Mouse (Mus musculus) midbrain, embryonic 11.5 days (tissue): ENCODE results near the gene Tmem104. TPM values are rescaled to one million over a fixed set of nuclear protein-coding genes. Genes with fewer than 3 reads are reported as not detected.
A peak's percentile ranks its signal among the peaks of the same experiment; 100 is the strongest.

Source experiments
- ATAC-seq: fragments of 200-750 bp; cut with Nextera tagmentation; 2 replicates; pipeline ENCODE4 v1.8.0; 2017; ENCODE audit warnings: moderate TSS enrichment, moderate library complexity; ENCODE audit not compliant: low FRiP score
- DNase-seq: peaks from one replicate; pipeline ENCODE4 v3.0.0; 2015; ENCODE audit warnings: low spot score; ENCODE audit errors: missing footprints
- H3K27ac ChIP-seq: fragments of 300-500 bp; sonication (generic); 2 replicates; pipeline ENCODE4 v1.5.1; 2014; ENCODE audit warnings: low read depth, low read length
- H3K27me3 ChIP-seq: fragments of 300-500 bp; sonication (generic); 2 replicates; pipeline ENCODE4 v1.6.1; 2014; ENCODE audit warnings: mild to moderate bottlenecking, low read length, moderate library complexity, mixed read lengths; ENCODE audit not compliant: control insufficient read depth, insufficient read depth
- H3K36me3 ChIP-seq: fragments of 300-500 bp; sonication (generic); 2 replicates; pipeline ENCODE4 v1.6.1; 2014; ENCODE audit warnings: mild to moderate bottlenecking, low read length, moderate library complexity, mixed read lengths; ENCODE audit not compliant: control insufficient read depth, insufficient read depth
- H3K4me1 ChIP-seq: fragments of 300-500 bp; sonication (generic); 2 replicates; pipeline ENCODE4 v1.6.1; 2014; ENCODE audit warnings: low read length; ENCODE audit not compliant: control insufficient read depth, insufficient read depth
- H3K4me2 ChIP-seq: fragments of 300-500 bp; sonication (generic); 2 replicates; pipeline ENCODE4 v1.6.1; 2014; ENCODE audit warnings: mild to moderate bottlenecking, moderate library complexity
- H3K4me3 ChIP-seq: fragments of 300-500 bp; sonication (generic); 2 replicates; pipeline ENCODE4 v1.5.1; 2014; ENCODE audit warnings: low read depth, low read length
- H3K9ac ChIP-seq: fragments of 300-500 bp; sonication (generic); 2 replicates; pipeline ENCODE4 v1.6.1; 2014; ENCODE audit warnings: low read length
- H3K9me3 ChIP-seq: fragments of 300-500 bp; sonication (generic); 2 replicates; pipeline ENCODE4 v1.6.1; 2016; ENCODE audit warnings: low read length; ENCODE audit not compliant: control insufficient read depth
- WGBS: fragments of 180-500 bp; shearing (Covaris S2); extraction: QIAGEN DNeasy Blood & Tissue Kit; methylation state at CpG from one replicate; pipeline ENCODE4 v1.1.7; 2014; 5-methylcytosine and 5-hydroxymethylcytosine counted together
- polyA plus RNA-seq: library from polyadenylated mRNA; unstranded; fragments of >200 nt; fragmentation: Nextera tagmentation; extraction: Ambion mirVana; gene quantifications from 2 replicates; pipeline ENCODE4 v1.2.1, GENCODE M21; 2014

Tmem104 gene
- polyA plus RNA-seq, 1 experiment from 2014 or later: 9.2 TPM

GRCm38 (mm10) chr11:115241402-115241801, 54.1 kb downstream of the Tmem104 start:
- ATAC-seq (no peak), DNase-seq (no peak)
- Histone ChIP-seq H3K36me3 (no peaks in the 10 kb centered on the region), H3K27ac (no peak overlapping the region), H3K4me1 (peaks cover 3% of the 10 kb centered on the region), H3K9ac (no peak overlapping the region), H3K9me3 (no peaks in the 10 kb centered on the region), H3K4me3 (no peak overlapping the region), H3K4me2 (no peak overlapping the region), H3K27me3 (no peaks in the 10 kb centered on the region; the same call in 1 of the 2 replicates)
- WGBS: 85% methylated on average over 11 of the region's 11 CpGs

GRCm38 (mm10) chr11:115242746-115243145, 55.5 kb downstream of the Tmem104 start:
- ATAC-seq (no peak), DNase-seq (no peak)
- Histone ChIP-seq H3K4me3 (no peak overlapping the region), H3K9ac (no peak overlapping the region), H3K4me2 (no peak overlapping the region), H3K27ac (no peak overlapping the region), H3K27me3 (peaks cover 4% of the 10 kb centered on the region; the same call in 1 of the 2 replicates), H3K36me3 (no peaks in the 10 kb centered on the region), H3K9me3 (no peaks in the 10 kb centered on the region), H3K4me1 (peaks cover 5% of the 10 kb centered on the region)
- WGBS: 82% methylated on average over 3 of the region's 3 CpGs

DNA sequence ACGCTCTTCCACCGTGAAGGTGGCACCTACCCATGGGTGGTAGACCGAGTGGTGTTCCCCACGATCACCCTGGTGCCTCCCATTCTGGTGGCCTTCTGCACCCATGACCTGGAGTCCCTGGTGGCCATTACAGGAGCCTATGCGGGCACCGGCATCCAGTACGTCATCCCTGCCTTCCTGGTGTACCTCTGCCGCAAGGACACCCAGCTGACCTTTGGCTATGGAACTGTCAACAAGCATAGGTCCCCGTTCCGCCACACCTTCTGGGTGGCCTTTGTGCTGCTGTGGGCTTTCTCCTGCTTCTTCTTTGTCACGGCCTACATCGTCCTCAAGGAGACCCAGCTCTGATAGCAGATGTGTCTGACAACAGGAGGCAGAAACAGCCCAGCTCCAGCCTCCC, 56.5 kb downstream of the Tmem104 start:
- Histone ChIP-seq H3K27ac (no peak overlapping the region), H3K27me3 (peaks cover 11% of the 10 kb centered on the region), H3K36me3 (no peaks in the 10 kb centered on the region), H3K9me3 (no peaks in the 10 kb centered on the region), H3K4me3 (no peak overlapping the region), H3K9ac (no peak overlapping the region), H3K4me2 (no peak overlapping the region), H3K4me1 (peaks cover 7% of the 10 kb centered on the region)
- DNase-seq: no peak
- WGBS: 88% methylated on average over 12 of the region's 12 CpGs
- ATAC-seq: no peak

DNA sequence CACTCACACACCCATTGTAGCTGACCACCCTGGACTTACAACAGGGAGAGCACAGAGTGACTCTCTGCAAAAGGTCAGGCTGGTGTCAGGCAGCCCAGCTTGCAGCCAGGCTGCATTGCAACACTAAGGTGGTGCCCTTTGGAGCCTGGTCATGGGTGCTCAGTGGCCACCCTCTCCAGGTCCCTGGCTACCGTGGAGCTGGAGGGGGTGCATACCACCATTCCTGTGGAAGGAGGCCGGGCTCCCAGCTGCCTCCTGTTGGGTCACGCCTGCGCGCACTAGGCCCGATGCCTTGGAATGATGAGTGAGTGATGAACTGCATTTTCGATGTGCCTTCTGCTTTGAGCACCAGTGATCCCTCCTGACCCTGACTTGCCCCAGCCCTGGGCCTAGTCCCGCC, 57.6 kb downstream of the Tmem104 start:
- Histone ChIP-seq H3K4me1 (peaks cover 9% of the 10 kb centered on the region), H3K4me3 (no peak overlapping the region), H3K27me3 (peaks cover 22% of the 10 kb centered on the region), H3K36me3 (no peaks in the 10 kb centered on the region), H3K4me2 (no peak overlapping the region), H3K9me3 (no peaks in the 10 kb centered on the region), H3K27ac (no peak overlapping the region), H3K9ac (no peak overlapping the region)
- ATAC-seq (no peak), DNase-seq (no peak)
- 88% methylated on average over 8 of the region's 8 CpGs for WGBS

DNA sequence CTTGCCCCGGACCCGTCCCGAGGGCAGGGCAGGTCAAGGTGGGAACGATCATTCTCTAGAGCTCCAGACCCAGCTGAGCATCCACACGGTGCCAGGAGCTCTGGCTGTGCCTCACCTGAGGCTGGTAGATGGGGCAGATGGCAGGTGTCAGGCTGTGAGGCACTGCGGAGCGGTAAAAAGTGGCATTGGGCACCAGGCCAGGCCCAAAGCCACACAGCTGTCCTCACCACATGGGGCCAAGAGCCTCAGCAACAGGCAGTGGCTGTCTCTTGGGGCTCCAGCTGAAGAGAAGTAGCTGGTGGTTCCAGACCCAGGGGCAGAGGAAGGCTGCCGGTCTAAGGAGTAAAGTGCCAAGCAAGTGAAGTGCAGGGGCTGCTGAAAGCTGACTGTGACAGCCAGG, 59.1 kb downstream of the Tmem104 start:
- H3K27me3 ChIP-seq: peaks cover 37% of the 10 kb centered on the region
- DNase-seq: no peak

GRCm38 (mm10) chr11:115247240-115247639, 60.0 kb downstream of the Tmem104 start:
- peaks cover 37% of the 10 kb centered on the region for H3K27me3 ChIP-seq
- H3K27ac ChIP-seq: no peak overlapping the region
- no peak overlapping the region for H3K4me2 ChIP-seq
- ATAC-seq: no peak
- H3K4me1 ChIP-seq: peaks cover 16% of the 10 kb centered on the region
- H3K4me3 ChIP-seq: no peak overlapping the region
- H3K9ac ChIP-seq: no peak overlapping the region
- H3K36me3 ChIP-seq: no peaks in the 10 kb centered on the region
- no peak for DNase-seq
- no peaks in the 10 kb centered on the region for H3K9me3 ChIP-seq
- WGBS: 13% methylated on average over 3 of the region's 3 CpGs

More for the DNA sequence above, 59.1 kb downstream of the Tmem104 start:
- WGBS: 79% methylated on average over 8 of the region's 8 CpGs
- Histone ChIP-seq H3K4me2 (no peak overlapping the region), H3K4me1 (peaks cover 16% of the 10 kb centered on the region), H3K9ac (no peak overlapping the region), H3K4me3 (no peak overlapping the region), H3K27ac (no peak overlapping the region), H3K36me3 (no peaks in the 10 kb centered on the region), H3K9me3 (no peaks in the 10 kb centered on the region)
- ATAC-seq: no peak

GRCm38 (mm10) chr11:115247945-115248344, 60.7 kb downstream of the Tmem104 start:
- no peak for DNase-seq
- Histone ChIP-seq H3K27ac (no peak overlapping the region), H3K4me3 (no peak overlapping the region), H3K36me3 (no peaks in the 10 kb centered on the region), H3K27me3 (peaks cover 37% of the 10 kb centered on the region), H3K4me2 (no peak overlapping the region), H3K9ac (no peak overlapping the region), H3K4me1 (peaks cover 16% of the 10 kb centered on the region), H3K9me3 (no peaks in the 10 kb centered on the region)
- WGBS: 74% methylated on average over 6 of the region's 6 CpGs
- ATAC-seq: no peak

DNA sequence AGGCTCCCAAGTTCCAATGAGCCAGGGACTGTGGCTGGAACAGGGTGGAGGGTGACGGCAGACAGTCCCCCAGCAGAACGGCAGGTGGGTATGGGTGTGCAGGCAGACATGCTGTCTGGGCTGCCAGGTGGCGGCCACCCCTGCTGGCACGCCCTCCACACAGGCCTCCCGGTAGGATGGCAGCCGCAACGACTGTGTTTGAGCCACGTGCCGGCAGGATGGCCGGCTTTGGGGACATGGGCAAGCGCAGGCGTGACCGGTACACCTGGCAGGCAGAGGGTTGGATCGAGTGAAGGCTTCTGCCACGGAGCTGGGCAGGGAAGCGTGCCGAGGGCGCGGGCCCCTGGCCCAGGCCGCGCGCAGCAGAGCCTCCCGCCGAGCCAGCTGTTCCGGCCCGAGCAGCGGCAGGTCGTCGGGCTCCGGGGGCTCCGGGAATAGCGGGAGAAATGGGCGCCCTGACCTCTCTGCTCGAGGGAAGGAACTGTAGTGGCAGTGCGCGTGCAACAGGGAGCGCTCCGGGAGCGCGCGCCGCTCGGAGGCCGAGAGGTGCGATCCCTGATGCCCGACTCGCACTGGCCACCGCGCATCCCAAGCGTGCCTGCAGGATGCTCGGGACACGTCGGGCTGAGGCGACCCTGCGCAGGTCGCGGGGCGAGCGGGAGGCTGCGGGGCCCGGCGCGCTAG, 62.6 kb downstream of the Tmem104 start:
- DNase-seq (peak; percentile 92), ATAC-seq (peak; percentile 49; the same call in 1 of the 2 replicates)
- H3K4me1 ChIP-seq: peaks cover 16% of the 10 kb centered on the region
- peak overlapping the region; percentile 41 for H3K9ac ChIP-seq
- no peaks in the 10 kb centered on the region for H3K36me3 ChIP-seq
- peak overlapping the region; percentile 81 for H3K4me2 ChIP-seq
- WGBS: 2% methylated on average over 63 of the region's 63 CpGs
- no peaks in the 10 kb centered on the region for H3K9me3 ChIP-seq
- H3K27me3 ChIP-seq: peaks cover 37% of the 10 kb centered on the region
- H3K27ac ChIP-seq: no peak overlapping the region
- H3K4me3 ChIP-seq: peak overlapping the region; percentile 42

DNA sequence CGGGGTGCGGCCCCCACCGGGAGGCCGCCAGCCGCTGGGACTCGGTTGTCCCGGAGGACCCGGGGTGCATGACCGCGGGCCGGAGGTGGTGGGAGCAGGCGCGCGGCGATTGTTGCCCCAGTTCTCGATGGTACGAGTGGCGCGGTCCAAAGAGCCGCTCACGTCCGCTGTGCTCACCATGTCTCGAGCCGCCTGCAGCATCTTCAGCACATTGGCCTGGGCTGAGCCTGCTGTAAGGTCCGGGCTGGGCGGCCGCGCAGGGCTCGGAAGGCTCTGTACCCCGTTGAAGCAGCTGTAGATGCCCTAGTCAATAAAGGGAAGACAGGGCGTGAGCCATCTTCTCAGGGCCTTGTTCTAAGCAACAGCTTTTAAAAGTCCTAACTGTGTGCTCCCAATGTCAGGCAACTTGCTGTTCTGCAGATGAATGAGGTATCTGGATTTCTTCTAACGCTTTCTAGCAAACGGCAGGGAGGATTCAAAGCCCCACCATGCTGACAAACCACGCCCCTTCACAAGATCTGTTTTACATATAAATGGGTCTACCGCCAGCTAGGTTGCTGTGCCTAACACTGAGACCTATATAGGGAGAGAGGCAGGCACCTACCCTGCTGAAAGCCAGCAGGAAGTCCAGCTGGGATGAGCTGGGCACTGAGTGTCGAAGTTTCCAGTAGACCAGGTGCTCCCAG, 63.3 kb downstream of the Tmem104 start:
- Histone ChIP-seq H3K4me1 (peaks cover 16% of the 10 kb centered on the region), H3K27ac (no peak overlapping the region), H3K9ac (peak overlapping the region; percentile 41), H3K36me3 (no peaks in the 10 kb centered on the region), H3K4me3 (peak overlapping the region; percentile 42), H3K9me3 (no peaks in the 10 kb centered on the region), H3K4me2 (peak overlapping the region; percentile 81), H3K27me3 (peaks cover 37% of the 10 kb centered on the region)
- no peak for ATAC-seq
- under 1% methylated on average over 35 of the region's 36 CpGs for WGBS
- peak; percentile 93 for DNase-seq
